ENCODE assay signal across 31 mouse cellular contexts in genomic region chr3:100522671-100523070, GRCm38 (mm10). TPM values are rescaled to one million over a fixed set of nuclear protein-coding genes. Genes with fewer than 3 reads are reported as not detected.
DNase-seq lines count a peak whose midpoint lies in the region; ATAC-seq and TF ChIP-seq lines count a peak whose summit lies in the region.
"Had no signal": no experiment of that assay in that cellular context is flagged by ENCODE, and none has a peak within 500 bp of the region (broad histone marks: within the 10 kb centered on the region; RNA-seq: fewer than 3 reads in every experiment).

No protein-coding gene starts in this region.

- no peak overlapping the region for H3K4me2 ChIP-seq in liver, embryonic 16.5 days (ENCODE audit: low read depth, low read length)
- no peak overlapping the region for H3K4me2 ChIP-seq in liver, embryonic 11.5 days
- H3K4me2 ChIP-seq: embryonic facial prominence, embryonic 12.5 days; forebrain, embryonic 15.5 days; heart, embryonic 15.5 days; intestine, embryonic 15.5 days; limb, embryonic 15.5 days; lung, embryonic 14.5 days; midbrain, embryonic 15.5 days had no signal

- intact Hi-C loops in gastrocnemius, adult 2 months (cut with DNase I) = no loop called here
- intact Hi-C loops in gastrocnemius, postnatal 14 days (cut with DNase I; ENCODE audit: low total_unique reads) = no loop called here

- H3K9me3 ChIP-seq in liver, embryonic 16.5 days (replicated peaks; ENCODE audit: control insufficient read depth, low read length) = no peaks in the 10 kb centered on the region
- H3K9me3 ChIP-seq in liver, embryonic 11.5 days (ENCODE audit: control insufficient read depth, low read length) = no peaks in the 10 kb centered on the region
- H3K9me3 ChIP-seq: embryonic facial prominence, embryonic 12.5 days; forebrain, embryonic 10.5 days; forebrain, embryonic 15.5 days; heart, embryonic 10.5 days; heart, embryonic 15.5 days; intestine, embryonic 15.5 days; limb, embryonic 10.5 days; limb, embryonic 15.5 days; midbrain, embryonic 15.5 days had no signal

- H3K4me3 ChIP-seq in gastrocnemius, adult 2 months = no peak overlapping the region
- H3K4me3 ChIP-seq in liver, embryonic 16.5 days (ENCODE audit: low read depth, low read length) = no peak overlapping the region
- H3K4me3 ChIP-seq in liver, embryonic 11.5 days (ENCODE audit: low read depth, low read length) = no peak overlapping the region
- H3K4me3 ChIP-seq: embryonic facial prominence, embryonic 12.5 days; forebrain, embryonic 10.5 days; forebrain, embryonic 15.5 days; heart, embryonic 10.5 days; heart, embryonic 15.5 days; intestine, embryonic 15.5 days; limb, embryonic 10.5 days; limb, embryonic 15.5 days; midbrain, embryonic 15.5 days had no signal

- no peaks in the 10 kb centered on the region for H3K36me3 ChIP-seq in liver, embryonic 16.5 days (ENCODE audit: control insufficient read depth, insufficient read depth)
- H3K36me3 ChIP-seq in liver, embryonic 11.5 days (ENCODE audit: control insufficient read depth, insufficient read depth, low read length) = no peaks in the 10 kb centered on the region
- H3K36me3 ChIP-seq: embryonic facial prominence, embryonic 12.5 days; forebrain, embryonic 10.5 days; forebrain, embryonic 15.5 days; heart, embryonic 10.5 days; heart, embryonic 15.5 days; intestine, embryonic 15.5 days; limb, embryonic 10.5 days; limb, embryonic 15.5 days; midbrain, embryonic 15.5 days had no signal

- no peaks in the 10 kb centered on the region for H3K4me1 ChIP-seq in liver, embryonic 16.5 days (ENCODE audit: control insufficient read depth, low read depth, low read length)
- no peaks in the 10 kb centered on the region for H3K4me1 ChIP-seq in liver, embryonic 11.5 days (replicated peaks; ENCODE audit: control insufficient read depth, insufficient read depth, low read length)
- H3K4me1 ChIP-seq: embryonic facial prominence, embryonic 12.5 days; forebrain, embryonic 15.5 days; heart, embryonic 10.5 days; heart, embryonic 15.5 days; intestine, embryonic 15.5 days; limb, embryonic 10.5 days; limb, embryonic 15.5 days; midbrain, embryonic 15.5 days had no signal

- ATAC-seq in liver, embryonic 16.5 days (ENCODE audit: low read depth) = 0 out of 2 replicates have a peak, but pooled peaks have one; percentile 21
- ATAC-seq in liver, embryonic 11.5 days (replicated peaks; ENCODE audit: low FRiP score) = no peak
- ATAC-seq in activated CD4-positive, CD25-positive, alpha-beta regulatory T cell, adult 4 months = no peak
- ATAC-seq in erythroblast, adult 5-6 weeks (replicated peaks; ENCODE audit: low FRiP score, poor library complexity, severe bottlenecking) = no peak
- ATAC-seq: CD4-positive, CD25-positive, alpha-beta regulatory T cell, adult 4 months; forebrain, embryonic 15.5 days; hindbrain, embryonic 16.5 days; intestine, embryonic 15.5 days; midbrain, embryonic 15.5 days had no signal

- H3K27ac ChIP-seq in gastrocnemius, adult 2 months = no peak overlapping the region
- H3K27ac ChIP-seq in liver, embryonic 16.5 days (ENCODE audit: low read length) = no peak overlapping the region
- H3K27ac ChIP-seq in liver, embryonic 11.5 days (ENCODE audit: low read depth, low read length) = no peak overlapping the region
- H3K27ac ChIP-seq: embryonic facial prominence, embryonic 12.5 days; forebrain, embryonic 10.5 days; forebrain, embryonic 15.5 days; heart, embryonic 10.5 days; heart, embryonic 15.5 days; intestine, embryonic 15.5 days; limb, embryonic 10.5 days; limb, embryonic 15.5 days; liver, embryonic 14.5 days; midbrain, embryonic 15.5 days; stomach, postnatal 0 days had no signal

- peak; percentile 22 for DNase-seq in gastrocnemius, adult 2 months
- DNase-seq in gastrocnemius, postnatal 14 days = no peak
- DNase-seq in liver, embryonic 11.5 days (ENCODE audit: low spot score) = no peak
- peak; percentile 14 for DNase-seq in kidney, adult 9 months
- DNase-seq: adrenal gland, postnatal 10 days; cerebellum, adult 11 months; cerebellum, adult 9-10 months; embryo, embryonic 11 days; gastrocnemius, postnatal 10 days; layer of hippocampus, adult 9-11 months; lung, embryonic 14.5 days; lung, postnatal 14 days; right cerebral cortex, postnatal 4 days; thymus, adult 2 months; thymus, postnatal 4 days had no signal

- no peaks in the 10 kb centered on the region for H3K27me3 ChIP-seq in liver, embryonic 16.5 days (ENCODE audit: control insufficient read depth, insufficient read depth, low read depth, low read length)
- no peaks in the 10 kb centered on the region for H3K27me3 ChIP-seq in liver, embryonic 11.5 days (replicated peaks; ENCODE audit: control insufficient read depth, insufficient read depth, low read length)
- H3K27me3 ChIP-seq: embryonic facial prominence, embryonic 12.5 days; forebrain, embryonic 15.5 days; heart, embryonic 15.5 days; intestine, embryonic 15.5 days; limb, embryonic 15.5 days; midbrain, embryonic 15.5 days had no signal

- no peak for TF ChIP-seq CTCF in gastrocnemius, adult 2 months (IDR thresholded peaks at IDR 0.05)

- WGBS in liver, embryonic 16.5 days (ENCODE audit: insufficient replicate concordance) = 64% methylated on average over 7 of the region's 7 CpGs
- WGBS in liver, embryonic 11.5 days = 80% methylated on average over 7 of the region's 7 CpGs

- H3K9ac ChIP-seq in liver, embryonic 16.5 days (ENCODE audit: low read depth, low read length) = no peak overlapping the region
- H3K9ac ChIP-seq in liver, embryonic 11.5 days (ENCODE audit: low read depth, low read length) = no peak overlapping the region
- H3K9ac ChIP-seq: embryonic facial prominence, embryonic 12.5 days; forebrain, embryonic 15.5 days; heart, embryonic 15.5 days; intestine, embryonic 15.5 days; limb, embryonic 15.5 days; liver, embryonic 14.5 days; lung, embryonic 14.5 days; midbrain, embryonic 15.5 days had no signal

RNA-seq across cellular contexts. Expression of gene Tent5c, which starts 33.5 kb away (rescaled TPM):
- 1 to 10 TPM; 1.2 to 1.3 TPM for total RNA-seq in gastrocnemius, adult 2 months (2021)
- 1 to 10 TPM; 5.4 to 5.6 TPM for total RNA-seq in gastrocnemius, postnatal 14 days (2021)
- polyA plus RNA-seq in liver, embryonic 16.5 days (2015; fragmentation: Nextera tagmentation; extraction: Ambion mirVana) = 115 and 132 TPM in 2 replicates
- 10.5 and 11.3 TPM in 2 replicates for polyA plus RNA-seq in liver, embryonic 11.5 days (2014; fragmentation: Nextera tagmentation; extraction: Ambion mirVana)
- polyA plus RNA-seq in activated CD4-positive, CD25-positive, alpha-beta regulatory T cell, adult 4 months (2017; shearing (Covaris generic)) = 10 to 100 TPM; 29.9 to 32.5 TPM
- total RNA-seq in erythroblast, adult 5-6 weeks (2015; ENCODE audit: low replicate concordance) = 608 and 670 TPM in 2 replicates
- 1,090 and 1,183 TPM in 2 replicates for total RNA-seq in erythroblast, adult 5-6 weeks (2017; ENCODE audit: low replicate concordance)

Comparison
In these comparisons a context has a peak if more than half of its experiments do, and no peak if none do; other contexts are left out.
1. DNase-seq: peak in gastrocnemius, adult 2 months (single experiment) and kidney, adult 9 months (single experiment); none in gastrocnemius, postnatal 14 days (single experiment) and liver, embryonic 11.5 days (single experiment).
2. RNA of gene Tent5c, which starts 33.5 kb away (total RNA-seq): 608 to 1,183 TPM in erythroblast, adult 5-6 weeks; 5.4 to 5.6 TPM in gastrocnemius, postnatal 14 days and 1.2 to 1.3 TPM in gastrocnemius, adult 2 months; every median in the first group is over 10 times any median in the second.